Mouse (Mus musculus): ENCODE measurements at regions not wholly inside any gene's neighbourhood (a gene's known extent, or its start where the extent isn't known, plus 50 kb on each side); places are given as distances from the start of the nearest gene placed in this dataset.

DNA sequence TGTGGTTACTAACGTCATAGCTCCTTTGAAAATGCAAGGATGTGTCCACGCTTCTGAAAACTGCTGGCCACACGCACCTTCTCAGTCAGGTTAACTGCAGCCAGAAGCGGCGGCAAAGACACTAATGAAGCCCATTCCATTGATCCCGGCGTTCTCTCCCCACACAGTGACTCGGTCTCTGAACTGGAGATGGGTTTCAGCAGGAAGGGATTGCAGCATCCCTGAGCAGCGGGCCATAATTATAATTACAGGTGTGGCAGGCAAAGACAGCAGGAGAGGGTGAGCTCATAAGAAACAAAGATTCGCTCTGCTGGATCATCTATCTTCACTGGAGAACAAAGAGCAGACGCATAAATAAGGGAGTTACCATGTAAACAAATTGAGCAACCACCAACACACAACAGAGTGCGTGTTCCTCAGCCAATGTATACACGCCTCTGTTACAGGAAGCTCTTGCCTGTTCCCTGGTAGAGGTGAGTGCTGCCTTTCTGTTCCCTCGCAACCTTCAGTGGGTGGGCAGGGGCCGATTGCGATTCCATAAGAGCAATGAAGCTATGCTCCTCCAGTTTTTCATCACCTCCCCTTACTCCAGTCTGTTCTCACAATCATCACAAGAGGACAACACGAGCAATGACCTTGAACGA lies 71.9 kb upstream of the Cerkl start:
- Histone ChIP-seq H3K9me3 (ENCODE audit: low read length) (no peaks in the 10 kb centered on the region), H3K36me3 (ENCODE audit: insufficient read depth, low read length) (no peaks in the 10 kb centered on the region), H3K27me3 (ENCODE audit: insufficient read depth, low read length) (no peaks in the 10 kb centered on the region), H3K27ac (ENCODE audit: low read length) (no peak overlapping the region), H3K4me3 (ENCODE audit: low read length) (no peak overlapping the region), H3K4me1 (ENCODE audit: insufficient read depth, low read length) (peaks cover 5% of the 10 kb centered on the region; the same call in 1 of the 2 replicates), H3K9ac (replicated peaks; ENCODE audit: low read length) (no peak overlapping the region), H3K4me2 (replicated peaks; ENCODE audit: low read depth, low read length) (no peak overlapping the region)
- no peak for ATAC-seq (ENCODE audit: low FRiP score, low TSS enrichment)
- WGBS: 78% methylated on average over 18 of the region's 18 CpGs

DNA sequence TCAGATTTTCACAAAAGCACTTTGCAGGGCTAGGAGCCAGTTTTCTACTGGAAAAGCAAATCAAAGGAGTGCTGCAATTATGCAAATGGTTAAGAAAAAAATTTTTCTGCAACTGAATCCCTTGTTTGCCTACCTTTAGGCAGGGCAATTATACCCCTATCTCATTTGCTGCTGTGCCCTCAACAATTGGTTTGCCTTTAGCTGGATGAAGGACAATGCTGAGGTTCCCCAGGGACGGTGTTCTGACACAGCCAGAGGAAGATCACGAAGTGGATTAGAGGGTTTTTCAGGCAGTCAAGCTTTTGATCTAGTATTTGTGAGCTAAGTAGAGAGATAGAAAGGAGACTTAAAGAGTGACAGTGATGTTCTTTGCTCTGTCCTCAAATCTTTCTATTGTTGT lies 72.6 kb upstream of the Cerkl start:
- Histone ChIP-seq H3K4me2 (replicated peaks; ENCODE audit: low read depth, low read length) (no peak overlapping the region), H3K27me3 (ENCODE audit: insufficient read depth, low read length) (no peaks in the 10 kb centered on the region), H3K9me3 (ENCODE audit: low read length) (no peaks in the 10 kb centered on the region), H3K36me3 (ENCODE audit: insufficient read depth, low read length) (no peaks in the 10 kb centered on the region), H3K4me3 (ENCODE audit: low read length) (no peak overlapping the region), H3K9ac (replicated peaks; ENCODE audit: low read length) (no peak overlapping the region), H3K27ac (ENCODE audit: low read length) (no peak overlapping the region), H3K4me1 (ENCODE audit: insufficient read depth, low read length) (peaks cover 5% of the 10 kb centered on the region; the same call in 1 of the 2 replicates)
- WGBS: 66% methylated on average over 2 of the region's 2 CpGs
- ATAC-seq (ENCODE audit: low FRiP score, low TSS enrichment): no peak

DNA sequence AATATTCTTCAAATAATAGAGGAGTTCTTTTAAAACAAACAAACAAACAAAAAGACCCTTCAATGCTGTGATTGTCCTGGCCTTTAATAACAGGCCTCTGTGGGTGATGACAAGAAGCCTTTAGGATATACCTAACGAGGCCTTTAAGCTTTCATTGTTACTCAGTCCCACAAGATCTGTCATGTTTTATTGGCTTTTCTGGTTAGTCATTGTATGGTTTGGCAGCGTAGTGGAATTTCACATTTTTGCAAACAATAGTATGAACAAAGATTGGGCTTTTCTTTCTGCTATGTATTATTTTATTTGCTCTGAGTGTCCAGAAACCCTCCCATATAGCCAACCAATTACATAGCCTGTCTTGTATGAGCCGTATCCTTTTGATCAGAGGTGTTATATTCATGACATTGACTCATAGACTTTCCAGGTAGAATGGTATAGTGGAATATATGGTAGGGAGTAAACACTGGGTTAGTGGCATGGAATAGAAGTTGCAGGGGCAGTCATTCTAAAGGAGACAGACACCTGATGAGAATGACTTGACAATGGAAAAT lies 76.1 kb upstream of the Cerkl start:
- WGBS: 59% methylated on average over 3 of the region's 3 CpGs
- H3K9ac ChIP-seq (replicated peaks; ENCODE audit: low read length): no peak overlapping the region
- no peaks in the 10 kb centered on the region for H3K9me3 ChIP-seq (ENCODE audit: low read length)
- no peaks in the 10 kb centered on the region for H3K27me3 ChIP-seq (ENCODE audit: insufficient read depth, low read length)
- H3K4me1 ChIP-seq (ENCODE audit: insufficient read depth, low read length): no peaks in the 10 kb centered on the region
- H3K36me3 ChIP-seq (ENCODE audit: insufficient read depth, low read length): no peaks in the 10 kb centered on the region
- no peak overlapping the region for H3K4me2 ChIP-seq (replicated peaks; ENCODE audit: low read depth, low read length)
- H3K27ac ChIP-seq (ENCODE audit: low read length): no peak overlapping the region
- no peak overlapping the region for H3K4me3 ChIP-seq (ENCODE audit: low read length)
- no peak for ATAC-seq (ENCODE audit: low FRiP score, low TSS enrichment)

DNA sequence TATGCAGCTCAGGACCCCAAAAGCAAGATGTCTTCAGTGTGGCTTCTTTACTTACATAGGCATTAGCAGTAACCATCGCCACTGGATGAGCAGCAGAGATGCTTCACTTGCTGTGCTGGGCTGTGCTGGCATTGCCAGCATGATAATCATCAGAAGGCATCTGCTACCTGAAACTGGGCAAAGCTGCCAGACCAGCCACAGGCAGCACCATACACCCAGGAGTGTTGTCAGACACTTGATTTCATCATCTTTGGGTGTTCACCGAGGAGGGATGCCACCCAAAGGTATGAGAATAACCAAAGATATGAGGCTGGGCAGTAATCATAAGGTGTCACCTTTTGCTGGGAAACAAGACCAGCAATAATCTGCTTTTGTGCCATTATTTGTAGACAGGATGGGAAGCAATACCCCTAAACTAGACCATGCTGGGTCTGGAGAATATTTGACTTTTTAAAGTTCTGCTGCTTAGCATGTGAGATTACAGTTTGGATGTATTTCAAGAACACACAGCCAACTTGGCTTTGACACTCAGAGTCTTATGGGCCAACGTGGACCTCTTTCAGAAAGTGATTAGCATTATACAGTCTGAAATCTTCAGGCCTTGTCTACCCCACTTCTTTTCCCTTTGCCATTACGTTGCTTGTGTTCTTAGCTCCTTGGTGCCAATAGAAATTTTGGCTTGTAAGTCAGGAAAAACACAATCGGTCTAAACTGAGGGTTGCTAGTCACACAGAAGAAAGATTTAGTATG lies 80.7 kb upstream of the Cerkl start:
- Histone ChIP-seq H3K9me3 (ENCODE audit: low read length) (no peaks in the 10 kb centered on the region), H3K4me1 (ENCODE audit: insufficient read depth, low read length) (peaks cover 4% of the 10 kb centered on the region; the same call in 1 of the 2 replicates), H3K9ac (replicated peaks; ENCODE audit: low read length) (no peak overlapping the region), H3K36me3 (ENCODE audit: insufficient read depth, low read length) (no peaks in the 10 kb centered on the region), H3K4me2 (replicated peaks; ENCODE audit: low read depth, low read length) (no peak overlapping the region), H3K27ac (ENCODE audit: low read length) (no peak overlapping the region), H3K4me3 (ENCODE audit: low read length) (no peak overlapping the region), H3K27me3 (ENCODE audit: insufficient read depth, low read length) (no peaks in the 10 kb centered on the region)
- no peak for ATAC-seq (ENCODE audit: low FRiP score, low TSS enrichment)
- 72% methylated on average over 5 of the region's 5 CpGs for WGBS

DNA sequence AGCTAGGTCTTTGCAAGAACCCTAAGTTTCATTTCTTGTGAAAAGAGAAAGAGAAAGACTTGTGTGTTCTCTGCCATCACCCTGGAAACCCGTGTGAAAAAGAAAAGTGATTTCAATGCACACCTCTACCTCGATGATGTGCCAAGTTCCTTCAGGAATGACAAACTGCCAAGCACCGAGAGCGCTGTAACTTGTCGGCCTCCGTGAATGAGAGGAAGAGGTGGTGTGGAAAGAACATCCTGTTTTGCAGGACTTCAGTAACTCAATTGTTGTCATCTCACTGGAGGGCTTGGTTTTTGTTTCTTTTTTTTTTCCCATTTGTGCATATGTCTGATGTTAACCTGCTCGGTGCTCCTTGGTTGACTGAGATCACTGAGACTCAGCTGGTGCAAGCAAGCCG lies 83.8 kb upstream of the Cerkl start:
- Histone ChIP-seq H3K36me3 (ENCODE audit: insufficient read depth, low read length) (no peaks in the 10 kb centered on the region), H3K4me1 (ENCODE audit: insufficient read depth, low read length) (peaks cover 16% of the 10 kb centered on the region), H3K27ac (ENCODE audit: low read length) (peak overlapping the region; percentile 7; the same call in 1 of the 2 replicates), H3K27me3 (ENCODE audit: insufficient read depth, low read length) (no peaks in the 10 kb centered on the region), H3K4me3 (ENCODE audit: low read length) (no peak overlapping the region), H3K4me2 (replicated peaks; ENCODE audit: low read depth, low read length) (no peak overlapping the region), H3K9ac (replicated peaks; ENCODE audit: low read length) (no peak overlapping the region), H3K9me3 (ENCODE audit: low read length) (no peaks in the 10 kb centered on the region)
- no peak for ATAC-seq (ENCODE audit: low FRiP score, low TSS enrichment)
- WGBS: 71% methylated on average over 8 of the region's 8 CpGs

DNA sequence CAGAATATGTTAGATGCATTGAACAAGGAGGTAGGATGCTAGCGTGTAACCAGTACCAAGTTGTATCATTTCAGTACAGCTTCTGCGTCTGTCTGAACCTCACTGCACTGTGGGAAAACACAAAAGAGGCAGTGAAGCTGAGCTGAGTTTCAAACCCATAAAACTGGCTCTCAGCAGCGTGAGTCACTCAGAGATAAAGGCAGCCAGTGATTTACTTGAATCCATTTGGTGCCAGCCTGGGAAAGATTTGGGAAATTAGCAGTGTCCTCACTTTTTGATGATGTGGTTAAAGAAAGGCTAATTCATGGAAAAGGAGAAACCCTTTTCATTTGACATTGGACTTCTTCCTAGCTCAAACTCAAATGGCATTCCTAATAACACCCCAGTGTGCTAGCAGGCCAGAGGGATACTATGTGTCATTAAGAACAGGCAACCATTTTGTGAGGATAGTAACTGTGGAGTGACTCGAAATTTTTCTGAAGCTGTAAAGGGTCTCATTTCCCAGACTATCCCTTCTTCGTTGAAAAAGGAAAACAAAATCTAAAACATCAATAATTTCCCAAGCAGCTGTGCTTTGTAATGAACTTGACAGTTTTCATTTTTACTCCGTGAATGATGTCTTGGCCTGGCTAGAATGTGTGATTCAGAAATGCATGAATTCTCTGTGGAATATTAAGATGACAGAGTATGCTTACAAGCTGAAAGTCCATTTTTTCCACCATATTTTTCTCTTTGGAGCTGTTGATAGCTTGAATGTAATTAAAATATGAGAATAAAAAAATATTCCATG lies 85.8 kb upstream of the Cerkl start:
- 51% methylated on average over 6 of the region's 6 CpGs for WGBS
- no peaks in the 10 kb centered on the region for H3K27me3 ChIP-seq (ENCODE audit: insufficient read depth, low read length)
- H3K9me3 ChIP-seq (ENCODE audit: low read length): no peaks in the 10 kb centered on the region
- H3K4me1 ChIP-seq (ENCODE audit: insufficient read depth, low read length): peaks cover 16% of the 10 kb centered on the region
- H3K9ac ChIP-seq (replicated peaks; ENCODE audit: low read length): no peak overlapping the region
- ATAC-seq (ENCODE audit: low FRiP score, low TSS enrichment): no peak
- H3K4me3 ChIP-seq (ENCODE audit: low read length): no peak overlapping the region
- no peaks in the 10 kb centered on the region for H3K36me3 ChIP-seq (ENCODE audit: insufficient read depth, low read length)
- no peak overlapping the region for H3K4me2 ChIP-seq (replicated peaks; ENCODE audit: low read depth, low read length)
- H3K27ac ChIP-seq (ENCODE audit: low read length): peak overlapping the region; percentile 77

DNA sequence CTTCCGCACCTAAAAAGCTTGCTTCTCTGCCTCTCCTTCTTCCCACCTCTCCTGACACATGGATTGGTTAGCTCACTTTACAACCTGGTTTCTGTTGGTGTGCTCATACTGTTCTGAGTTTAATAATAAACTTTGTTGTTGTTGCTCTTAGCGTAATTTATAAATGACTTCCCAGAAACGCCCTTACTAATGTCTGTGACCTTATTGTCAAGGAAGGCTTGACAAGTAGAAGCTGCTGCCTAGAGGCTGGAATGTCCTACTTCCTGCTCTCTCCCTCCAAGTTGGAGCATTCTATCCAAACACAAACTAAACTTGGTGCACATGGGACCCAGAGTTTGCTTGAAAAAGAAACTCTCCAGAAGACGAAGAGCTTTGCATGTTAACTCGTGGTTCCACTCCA lies 86.9 kb upstream of the Cerkl start:
- ATAC-seq (ENCODE audit: low FRiP score, low TSS enrichment): peak; percentile 88
- Histone ChIP-seq H3K4me1 (ENCODE audit: insufficient read depth, low read length) (peaks cover 16% of the 10 kb centered on the region; the same call in 1 of the 2 replicates), H3K27ac (ENCODE audit: low read length) (peak overlapping the region; percentile 80), H3K27me3 (ENCODE audit: insufficient read depth, low read length) (no peaks in the 10 kb centered on the region), H3K4me2 (replicated peaks; ENCODE audit: low read depth, low read length) (peak overlapping the region; percentile 0; the same call in 1 of the 2 replicates), H3K9me3 (ENCODE audit: low read length) (no peaks in the 10 kb centered on the region), H3K36me3 (ENCODE audit: insufficient read depth, low read length) (no peaks in the 10 kb centered on the region), H3K4me3 (ENCODE audit: low read length) (no peak overlapping the region), H3K9ac (replicated peaks; ENCODE audit: low read length) (no peak overlapping the region)
- 32% methylated on average over 5 of the region's 5 CpGs for WGBS

DNA sequence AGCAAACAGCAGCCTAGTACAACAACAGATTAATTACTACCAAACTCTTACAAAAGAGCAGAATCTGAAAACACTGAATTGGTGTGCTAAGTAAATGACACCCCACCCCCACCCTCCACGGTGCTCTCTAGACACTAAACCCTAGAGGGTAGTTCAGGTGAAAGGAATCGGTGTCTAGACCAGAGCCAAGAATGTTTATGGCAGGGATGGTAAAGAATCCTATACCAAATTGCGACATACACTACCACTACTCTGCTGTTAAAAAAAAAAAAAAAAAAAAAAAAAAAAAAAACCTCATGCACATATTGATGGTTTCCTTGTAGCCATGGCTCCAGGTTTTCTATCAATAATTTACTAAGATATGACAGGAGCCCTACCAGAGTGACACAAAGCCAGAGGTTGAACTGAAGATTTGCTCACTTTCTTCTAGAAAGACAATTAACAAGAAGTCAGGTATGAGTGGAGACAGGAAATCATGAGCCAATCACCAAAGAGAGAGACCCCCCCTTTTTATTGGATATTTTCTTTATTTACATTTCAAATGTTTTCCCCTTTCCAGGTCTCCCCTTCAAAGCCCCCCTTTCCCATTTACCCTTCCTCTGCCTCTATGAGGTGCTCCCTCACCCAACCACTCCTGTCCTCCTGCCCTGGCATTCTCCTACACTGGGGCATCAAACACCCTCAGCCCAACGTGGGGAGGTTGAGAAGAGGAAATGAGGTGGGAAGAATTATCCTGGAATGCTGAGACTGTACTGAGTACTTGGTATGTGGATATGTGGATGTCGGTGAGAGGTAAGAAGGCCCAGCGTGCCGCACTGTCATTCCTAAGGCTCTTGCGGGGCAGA lies 87.6 kb upstream of the Cerkl start:
- Histone ChIP-seq H3K27me3 (ENCODE audit: insufficient read depth, low read length) (no peaks in the 10 kb centered on the region), H3K4me1 (ENCODE audit: insufficient read depth, low read length) (peaks cover 16% of the 10 kb centered on the region; the same call in 1 of the 2 replicates), H3K36me3 (ENCODE audit: insufficient read depth, low read length) (no peaks in the 10 kb centered on the region), H3K4me2 (replicated peaks; ENCODE audit: low read depth, low read length) (no peak overlapping the region), H3K27ac (ENCODE audit: low read length) (peak overlapping the region; percentile 80), H3K4me3 (ENCODE audit: low read length) (no peak overlapping the region), H3K9me3 (ENCODE audit: low read length) (no peaks in the 10 kb centered on the region), H3K9ac (replicated peaks; ENCODE audit: low read length) (no peak overlapping the region)
- peak; percentile 52; the same call in 1 of the 2 replicates for ATAC-seq (ENCODE audit: low FRiP score, low TSS enrichment)
- WGBS: 74% methylated on average over 8 of the region's 8 CpGs

DNA sequence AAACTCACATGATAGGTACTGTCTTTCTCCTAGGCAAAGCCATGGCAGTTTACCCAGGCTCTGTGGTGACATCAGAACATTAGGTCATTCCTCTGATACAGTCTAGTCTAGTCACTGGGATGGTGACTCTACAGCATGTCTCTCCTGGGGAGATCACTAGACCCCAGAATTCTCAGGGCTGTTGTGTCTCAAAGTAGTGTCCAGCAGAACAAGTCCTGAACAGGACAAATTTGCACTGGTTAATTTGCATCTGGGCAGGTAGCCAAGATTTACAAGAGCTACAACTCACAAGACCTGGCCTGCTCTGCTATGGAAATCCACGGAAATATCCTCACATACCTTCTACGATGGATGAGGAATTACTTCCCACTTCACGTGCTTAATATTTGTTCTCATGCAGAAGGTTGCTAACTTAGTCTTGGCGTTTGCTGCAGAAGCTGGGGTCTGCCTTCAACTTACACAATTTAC lies 88.2 kb upstream of the Cerkl start:
- ATAC-seq (ENCODE audit: low FRiP score, low TSS enrichment): 0 out of 2 replicates have a peak, but pooled peaks have one; percentile 9
- Histone ChIP-seq H3K4me1 (ENCODE audit: insufficient read depth, low read length) (peaks cover 16% of the 10 kb centered on the region; the same call in 1 of the 2 replicates), H3K27me3 (ENCODE audit: insufficient read depth, low read length) (no peaks in the 10 kb centered on the region), H3K4me3 (ENCODE audit: low read length) (no peak overlapping the region), H3K9me3 (ENCODE audit: low read length) (no peaks in the 10 kb centered on the region), H3K36me3 (ENCODE audit: insufficient read depth, low read length) (no peaks in the 10 kb centered on the region), H3K27ac (ENCODE audit: low read length) (peak overlapping the region; percentile 25; the same call in 1 of the 2 replicates), H3K4me2 (replicated peaks; ENCODE audit: low read depth, low read length) (no peak overlapping the region), H3K9ac (replicated peaks; ENCODE audit: low read length) (no peak overlapping the region)
- 52% methylated on average over 4 of the region's 4 CpGs for WGBS

Measured in kidney, embryonic 16.5 days (tissue).